Mouse (Mus musculus) cerebral cortex, adult 2 months (tissue): Measurements from ENCODE around the gene Cntfr.

Experiments
- WGBS: fragments of 180-500 bp; shearing (Covaris S2); methylation state at CpG from one replicate; pipeline ENCODE4 v1.1.7; 2018; 5-methylcytosine and 5-hydroxymethylcytosine counted together

Gene Cntfr

DNA sequence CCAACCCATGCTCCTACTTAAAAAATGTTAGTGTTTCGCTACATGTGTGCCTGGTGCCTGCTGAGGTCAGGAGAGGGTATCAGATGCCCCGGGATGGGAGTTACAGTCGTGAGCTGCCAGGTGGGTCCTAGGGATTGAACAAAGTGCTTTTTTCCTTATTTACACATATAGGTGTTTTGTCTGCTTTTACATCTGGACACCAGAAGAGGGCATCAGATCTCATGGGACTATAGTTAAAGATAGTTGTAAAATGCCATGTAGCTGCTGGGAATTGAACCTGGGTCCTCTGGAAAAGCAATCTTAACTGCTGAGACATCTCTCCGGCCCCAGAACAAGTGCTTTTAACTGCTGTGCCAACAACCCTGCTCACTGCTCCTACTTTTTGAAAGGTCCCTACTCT lies 13.3 kb upstream of the Cntfr start:
- WGBS, result 74% methylated on average over 4 of the region's 4 CpGs

DNA sequence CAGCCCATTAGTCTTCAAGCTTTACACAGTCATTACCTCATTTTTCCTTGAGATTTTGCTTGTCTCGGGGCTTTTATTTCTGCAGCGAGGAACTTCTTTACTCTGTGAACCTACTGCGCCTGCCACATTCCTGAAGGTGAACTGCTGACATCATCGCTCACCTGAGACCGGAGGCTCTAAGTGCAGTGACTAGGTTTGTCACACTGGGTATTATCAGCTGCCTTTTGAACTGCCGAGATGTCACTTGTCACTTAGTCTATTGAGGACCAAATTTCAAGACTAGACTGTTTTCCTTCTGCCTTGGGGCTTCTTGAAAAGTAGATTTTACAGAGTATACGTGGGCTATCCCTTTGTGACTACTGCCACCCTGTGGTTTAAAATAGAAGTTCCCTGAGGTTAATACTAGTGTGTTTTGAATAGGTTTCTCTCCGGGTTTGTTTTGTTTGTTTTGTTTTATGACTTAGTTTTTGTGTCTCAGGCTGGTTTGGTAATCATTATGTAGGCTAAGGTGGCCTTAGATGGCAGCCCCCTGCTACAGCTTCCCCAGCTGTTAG lies 11.4 kb upstream of the Cntfr start:
- 35% methylated on average over 8 of the region's 8 CpGs for WGBS

DNA sequence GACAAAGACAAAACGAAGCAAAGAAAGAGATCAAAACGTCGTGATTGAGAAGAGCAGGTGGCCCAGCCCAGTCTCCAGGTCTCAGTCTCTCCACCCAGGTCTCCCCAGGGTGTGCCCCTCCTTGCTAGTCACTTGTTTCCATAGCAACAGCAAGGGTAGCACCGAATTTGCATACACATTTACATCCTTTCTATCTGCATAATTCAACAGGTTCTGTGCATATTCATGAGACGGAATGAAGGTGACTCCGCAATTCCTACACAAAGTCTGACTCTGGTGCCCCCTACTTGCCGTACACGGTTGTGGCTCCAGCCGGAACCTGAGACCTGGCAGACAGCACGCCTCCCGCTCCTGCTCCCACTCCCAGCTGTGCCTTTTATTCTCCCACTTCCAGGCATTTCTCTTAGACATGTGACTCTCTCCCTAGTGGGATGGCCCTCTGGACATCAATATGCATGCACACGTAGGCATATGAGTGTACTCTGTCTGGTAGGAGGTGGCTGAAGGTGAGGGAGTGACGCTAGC lies 10.2 kb upstream of the Cntfr start:
- WGBS, result 3% methylated on average over 13 of the region's 13 CpGs

DNA sequence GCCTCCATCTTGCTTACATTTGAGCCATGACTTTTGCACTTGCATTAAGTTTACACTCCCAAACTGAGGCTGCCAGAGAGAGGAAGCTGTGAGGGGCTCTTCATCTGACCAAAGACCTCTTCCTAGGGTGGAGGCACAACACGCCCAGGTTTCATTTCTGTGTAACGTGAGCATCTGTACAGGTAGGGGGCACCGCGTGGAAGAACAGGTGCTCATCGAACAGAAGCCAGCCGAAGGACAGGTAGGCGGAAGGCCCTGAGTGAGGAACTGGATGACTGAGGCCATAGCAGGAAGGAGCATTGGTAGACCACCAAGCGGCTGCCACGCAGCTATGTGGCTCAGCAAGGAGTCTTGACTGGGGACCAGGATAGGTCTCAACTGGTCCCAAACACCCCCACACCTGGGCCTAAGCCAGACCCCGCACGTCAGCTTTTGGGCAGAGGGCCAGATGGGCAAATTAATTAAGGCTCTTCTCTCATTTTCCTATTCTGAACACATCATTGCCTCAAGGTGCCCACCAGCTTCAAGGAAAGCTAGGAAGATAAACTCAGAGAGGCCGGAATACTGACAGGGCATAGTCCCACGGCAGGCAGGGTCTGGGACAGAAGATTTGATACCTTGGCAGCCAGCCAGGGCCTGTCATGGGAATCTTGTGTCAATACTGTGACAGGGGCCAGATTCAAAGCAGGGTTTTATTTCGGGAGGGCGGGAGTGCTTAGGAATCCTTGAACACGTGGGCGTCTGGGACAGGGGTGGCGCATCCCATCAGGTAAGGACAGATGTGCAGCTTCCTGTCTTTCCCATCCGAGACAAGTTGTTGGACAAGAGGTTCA lies 9.2 kb upstream of the Cntfr start:
- WGBS, result 55% methylated on average over 19 of the region's 19 CpGs

- WGBS, result 43% methylated on average over 5 of the region's 5 CpGs
Observed at GRCm38 (mm10) chr4:41704651-41705050, 7.8 kb upstream of the Cntfr start.

DNA sequence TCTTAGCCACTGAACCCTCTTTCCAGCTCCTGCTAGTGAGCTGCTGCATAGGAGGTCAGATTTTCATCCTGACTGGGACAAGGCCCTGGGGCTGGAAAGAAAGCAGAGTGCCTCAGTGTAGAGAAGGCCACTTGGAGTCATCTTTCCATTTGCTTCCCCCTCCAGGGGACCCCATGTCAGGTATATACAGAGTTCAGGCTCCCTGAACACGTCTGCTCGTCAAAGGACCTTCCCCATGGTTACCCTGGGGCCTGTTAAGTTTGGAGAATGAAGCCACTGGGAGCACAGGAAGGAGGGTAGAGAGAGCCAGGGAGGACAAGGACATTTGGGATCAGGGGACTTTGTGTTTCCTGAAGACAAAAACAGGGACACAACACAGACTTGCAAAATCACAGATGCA lies 5.3 kb upstream of the Cntfr start:
- 87% methylated on average over 2 of the region's 2 CpGs for WGBS

DNA sequence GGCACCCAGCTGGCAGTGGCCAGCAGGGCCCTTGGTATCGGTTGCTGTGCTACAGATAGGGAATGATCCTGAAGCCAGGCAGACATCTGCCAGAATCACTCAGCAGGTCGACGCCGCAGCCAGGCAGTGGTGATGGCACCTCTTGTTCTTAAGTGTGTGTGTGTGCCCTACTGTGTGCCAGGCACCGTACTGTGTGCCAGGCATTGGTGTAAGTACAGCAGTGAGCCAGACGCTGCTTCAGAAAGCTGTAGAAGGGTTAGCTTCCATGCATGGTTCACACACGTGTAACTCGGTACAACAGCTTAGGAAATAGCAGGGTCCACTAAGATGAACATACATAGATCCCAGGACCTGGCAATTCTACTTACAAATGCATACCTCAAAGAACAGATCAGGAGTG lies 3.3 kb upstream of the Cntfr start:
- WGBS, result 90% methylated on average over 3 of the region's 8 CpGs

DNA sequence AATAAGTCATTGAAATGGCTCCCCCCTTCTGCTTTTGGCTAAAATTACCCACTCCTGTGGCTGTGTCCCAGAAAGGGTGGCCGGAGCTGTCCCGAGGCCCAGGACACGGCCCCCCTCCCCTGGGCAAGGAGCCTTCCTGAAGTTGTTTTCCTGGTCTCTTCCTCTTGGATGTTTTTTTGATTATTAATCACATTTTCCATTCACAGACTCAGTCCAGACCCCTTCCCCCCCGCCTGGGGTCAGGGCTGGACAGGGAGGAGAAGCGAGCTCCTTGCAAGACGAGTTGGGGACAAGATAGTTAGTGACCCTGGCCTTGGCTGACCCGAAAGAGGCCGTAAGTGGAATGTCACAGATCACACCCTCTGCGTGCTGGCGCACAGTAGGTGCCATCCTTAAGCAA lies 2.9 kb upstream of the Cntfr start, which contains the start of gene Il11ra1:
TSS of gene Il11ra1 (plus strand) at position 207 of the 400 bp plus-strand sequence.
- WGBS, result 78% methylated on average over 10 of the region's 10 CpGs

DNA sequence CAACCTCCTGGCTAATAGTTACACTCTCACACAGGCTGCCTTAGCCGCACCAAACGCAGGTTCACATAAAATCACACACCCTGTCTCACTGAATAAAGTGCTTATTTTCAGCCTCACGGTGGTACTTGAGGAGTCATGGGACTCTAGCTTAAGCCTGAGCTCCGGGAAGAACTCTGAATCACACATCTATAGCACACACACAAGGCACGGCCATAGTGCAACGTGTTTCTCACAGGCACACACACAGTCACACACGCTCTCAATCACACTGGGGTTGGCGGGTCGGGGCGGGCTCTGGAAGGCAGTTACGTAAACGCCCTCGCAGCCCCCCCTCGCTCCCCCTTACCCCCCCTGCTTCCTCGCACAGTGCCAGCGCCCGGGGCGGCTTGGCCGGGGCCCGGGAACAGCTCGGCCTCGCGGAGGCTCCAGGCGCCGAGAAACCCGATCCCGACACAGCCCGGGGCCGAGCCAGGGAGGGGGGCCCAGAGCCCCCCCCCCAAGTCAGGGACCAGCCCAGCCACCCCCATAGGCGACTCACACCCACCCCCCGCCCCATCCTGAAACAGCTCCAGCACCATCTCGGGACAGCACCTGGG lies 1.6 kb upstream of the Cntfr start:
- WGBS, result 12% methylated on average over 24 of the region's 32 CpGs

GRCm38 (mm10) chr4:41696452-41696851 lies 437 bp downstream of the Cntfr start:
- 42% methylated on average over 14 of the region's 15 CpGs for WGBS

DNA sequence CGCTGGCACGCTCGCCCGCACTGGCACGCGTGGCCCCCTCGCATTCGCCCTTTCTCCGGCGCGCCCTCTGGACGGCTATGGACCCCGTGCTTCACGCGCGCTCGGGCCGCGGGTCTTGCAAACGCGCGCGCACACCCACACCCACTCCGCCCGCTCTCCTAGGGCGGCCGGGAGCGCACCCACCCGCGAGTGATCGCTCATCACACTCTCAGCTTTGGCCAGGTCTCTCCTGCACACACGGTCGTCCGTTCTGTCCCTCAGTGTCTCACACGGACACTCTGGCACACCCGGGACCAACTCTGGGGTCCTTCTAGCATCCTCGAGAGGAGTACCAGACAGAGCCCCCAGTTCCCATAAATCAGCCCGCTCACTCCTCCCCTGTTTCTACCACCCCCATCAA lies 1.1 kb downstream of the Cntfr start:
- WGBS, result 8% methylated on average over 21 of the region's 38 CpGs

- WGBS, result 37% methylated on average over 4 of the region's 4 CpGs
Observed at GRCm38 (mm10) chr4:41693511-41693910, 3.4 kb downstream of the Cntfr start.

- WGBS, result no CpG with 5 or more reads among the region's 4 CpGs
Observed at GRCm38 (mm10) chr4:41690014-41690413, 6.9 kb downstream of the Cntfr start.

GRCm38 (mm10) chr4:41688562-41688961 lies 8.3 kb downstream of the Cntfr start:
- WGBS, result 35% methylated on average over 1 of the region's 1 CpGs

DNA sequence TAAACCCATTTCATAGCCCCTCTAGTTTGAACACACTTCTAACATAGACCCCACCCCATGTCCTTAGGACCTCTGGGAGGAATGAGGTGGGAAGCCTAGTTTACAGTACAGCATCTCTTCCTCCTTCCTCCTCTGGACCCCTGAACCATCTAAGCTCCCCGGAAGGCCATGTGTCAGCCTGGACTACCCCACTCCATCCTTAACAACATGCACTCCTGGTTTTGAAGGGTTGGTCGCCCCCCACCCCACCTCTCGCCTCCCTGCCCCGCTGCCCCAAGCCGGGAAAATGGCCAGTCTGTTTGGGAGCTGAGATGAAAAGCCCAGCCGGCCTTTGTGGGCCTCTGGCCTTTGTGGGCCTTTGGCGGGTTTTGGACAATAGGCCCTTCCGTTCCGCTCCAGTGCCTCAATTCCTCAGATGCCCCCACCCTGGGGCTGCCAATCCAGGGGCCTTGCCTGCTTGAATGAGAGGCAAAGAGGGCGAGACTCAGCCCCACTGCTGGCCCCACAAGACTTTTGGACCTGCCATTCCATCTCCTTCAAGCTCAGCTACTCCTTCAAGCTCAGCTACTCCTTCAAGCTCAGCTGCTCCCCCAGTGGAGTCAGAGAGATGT lies 10.9 kb downstream of the Cntfr start:
- WGBS, result 64% methylated on average over 10 of the region's 10 CpGs

GRCm38 (mm10) chr4:41684931-41685453 lies 11.9 kb downstream of the Cntfr start:
- 7% methylated on average over 13 of the region's 14 CpGs for WGBS

GRCm38 (mm10) chr4:41684131-41684930 lies 12.6 kb downstream of the Cntfr start:
- 22% methylated on average over 27 of the region's 27 CpGs for WGBS

- 0% methylated on average over 23 of the region's 27 CpGs for WGBS
Observed at GRCm38 (mm10) chr4:41683303-41683702, 13.6 kb downstream of the Cntfr start.

- 56% methylated on average over 6 of the region's 6 CpGs for WGBS
Observed at GRCm38 (mm10) chr4:41682789-41683188, 14.1 kb downstream of the Cntfr start.

DNA sequence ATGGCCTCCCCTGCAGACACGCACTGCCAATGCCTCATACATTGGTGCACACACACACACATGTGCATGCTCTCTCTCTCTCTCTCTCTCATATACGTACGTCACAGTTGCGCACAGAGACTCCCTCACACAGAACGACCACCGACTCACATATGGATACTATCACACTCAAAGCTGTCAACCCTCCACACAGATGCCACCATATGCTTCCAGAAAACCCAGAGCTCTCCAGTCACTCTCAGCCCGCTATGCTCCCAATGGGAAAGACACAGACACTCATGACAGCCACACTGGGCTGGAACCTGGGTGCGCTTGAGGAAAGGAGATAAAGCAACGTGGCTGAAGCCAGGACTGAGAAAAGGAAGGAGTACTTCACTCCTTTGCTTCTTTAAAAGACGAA lies 14.9 kb downstream of the Cntfr start:
- WGBS, result 51% methylated on average over 10 of the region's 10 CpGs

DNA sequence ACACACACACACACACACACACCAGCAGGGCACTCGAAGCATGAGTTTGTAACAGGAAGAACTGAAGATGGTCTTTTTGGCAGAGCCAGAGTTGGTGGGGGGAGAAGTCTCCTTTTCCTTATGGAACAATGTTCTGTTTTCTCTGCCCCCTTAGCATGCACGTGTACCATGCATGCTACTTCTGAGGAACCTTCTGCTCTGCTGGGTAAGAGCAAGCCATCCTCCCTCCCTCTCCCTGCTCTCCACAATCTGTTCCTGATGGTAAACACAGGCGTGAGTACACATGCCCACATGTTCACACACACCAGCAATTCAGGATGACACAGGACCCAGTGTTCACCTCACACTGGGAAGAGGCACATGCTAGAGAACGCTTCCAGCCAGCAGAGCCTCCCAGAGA lies 15.7 kb downstream of the Cntfr start:
- WGBS, result 42% methylated on average over 4 of the region's 4 CpGs
